In the genomic region with DNA sequence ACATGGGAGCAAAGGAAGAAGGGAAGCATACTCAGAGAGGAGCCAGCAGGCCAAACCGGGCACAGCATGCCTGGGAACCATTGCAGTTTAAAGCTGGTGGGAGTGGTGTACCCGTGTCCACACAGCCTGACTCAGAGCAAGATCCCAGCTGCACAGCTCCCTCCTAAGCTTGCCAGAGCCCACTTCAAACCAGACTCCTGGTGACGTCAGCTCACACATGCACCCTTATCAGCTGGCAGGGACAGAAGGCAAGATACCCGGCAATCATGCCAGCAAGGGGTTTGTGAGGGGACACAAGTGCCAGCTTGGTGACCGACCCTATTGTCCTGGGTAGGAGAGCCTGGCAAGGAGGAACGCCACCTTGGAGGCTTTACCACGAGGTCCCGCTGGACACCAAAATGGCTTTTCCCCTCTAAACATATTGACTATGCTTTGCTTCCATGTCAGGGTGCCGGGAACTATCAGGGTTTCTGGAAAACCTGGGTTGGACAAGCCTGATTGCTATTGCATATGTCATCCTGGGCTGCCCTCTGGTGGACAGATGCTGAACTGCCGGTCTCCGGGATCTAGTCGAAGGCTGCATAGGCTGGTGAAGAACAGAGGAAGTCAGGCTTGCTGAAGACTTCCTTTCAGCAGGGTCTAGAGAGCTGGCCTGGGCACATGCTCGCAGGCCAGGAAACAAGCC, we compare ENCODE assay signal across 9 mouse cellular contexts. TPM values are rescaled to one million over a fixed set of nuclear protein-coding genes. Genes with fewer than 3 reads are reported as not detected.
DNase-seq lines count a peak whose midpoint lies in the region; ATAC-seq and TF ChIP-seq lines count a peak whose summit lies in the region.
"Had no signal": no experiment of that assay in that cellular context is flagged by ENCODE, and none has a peak within 500 bp of the region (broad histone marks: within the 10 kb centered on the region; RNA-seq: fewer than 3 reads in every experiment).

No protein-coding gene starts in this region.

- H3K36me3 ChIP-seq in forebrain, embryonic 16.5 days (ENCODE audit: control insufficient read depth, insufficient read depth), result no peaks in the 10 kb centered on the region
- H3K36me3 ChIP-seq in lung, embryonic 14.5 days (ENCODE audit: insufficient read depth), result no peaks in the 10 kb centered on the region

- peak; percentile 98 for TF ChIP-seq CTCF in lung, embryonic 14.5 days (IDR thresholded peaks at IDR 0.05; ENCODE audit: low read depth)
- TF ChIP-seq CTCF in olfactory bulb, adult 2 months (IDR thresholded peaks at IDR 0.05; ENCODE audit: insufficient read depth, low read depth, low read length), result peak; percentile 88; the same call in 1 of the 2 replicates

- H3K4me1 ChIP-seq in forebrain, embryonic 16.5 days (replicated peaks; ENCODE audit: control insufficient read depth, insufficient read depth, low read length), result peaks cover 40% of the 10 kb centered on the region
- peaks cover 4% of the 10 kb centered on the region; the same call in 1 of the 2 replicates for H3K4me1 ChIP-seq in lung, embryonic 14.5 days (ENCODE audit: insufficient read depth)
- peaks cover 63% of the 10 kb centered on the region for H3K4me1 ChIP-seq in olfactory bulb, adult 2 months (ENCODE audit: control insufficient read depth, insufficient read depth, low read length)

- TF ChIP-seq POLR2A in olfactory bulb, adult 2 months (IDR thresholded peaks at IDR 0.05; ENCODE audit: insufficient read depth, low read depth, low read length), result no peak

- H3K9ac ChIP-seq in forebrain, embryonic 16.5 days (replicated peaks; ENCODE audit: low read depth, low read length), result peak overlapping the region; percentile 52
- no peak overlapping the region for H3K9ac ChIP-seq in lung, embryonic 14.5 days

- intact Hi-C loops in heart, postnatal 36 days (cut with DNase I), result loop anchor here (1.0 to 5.0 kb wide), 2 partner anchors 68 to 174 kb away; no protein-coding TSS in a partner anchor

- no peaks in the 10 kb centered on the region for H3K27me3 ChIP-seq in forebrain, embryonic 16.5 days (replicated peaks; ENCODE audit: control insufficient read depth, insufficient read depth, low read length)
- H3K27me3 ChIP-seq in lung, embryonic 14.5 days (ENCODE audit: insufficient read depth, low read length), result peaks cover 13% of the 10 kb centered on the region

- ATAC-seq in forebrain, embryonic 16.5 days, result peak; percentile 68
- ATAC-seq in lung, embryonic 14.5 days (ENCODE audit: insufficient read depth), result peak; percentile 64

- peak overlapping the region; percentile 64 for H3K4me2 ChIP-seq in forebrain, embryonic 16.5 days (ENCODE audit: low read length)
- peak overlapping the region; percentile 52 for H3K4me2 ChIP-seq in lung, embryonic 14.5 days

- peak overlapping the region; percentile 33 for H3K4me3 ChIP-seq in forebrain, embryonic 16.5 days (replicated peaks; ENCODE audit: low read length)
- no peak overlapping the region for H3K4me3 ChIP-seq in lung, embryonic 14.5 days (ENCODE audit: low read depth, low read length)
- peak overlapping the region; percentile 30 for H3K4me3 ChIP-seq in olfactory bulb, adult 2 months (ENCODE audit: insufficient read depth, low read depth, low read length)

- 3% methylated on average over 13 of the region's 13 CpGs for WGBS in forebrain, embryonic 16.5 days
- WGBS in lung, embryonic 14.5 days, result 4% methylated on average over 13 of the region's 13 CpGs
- 3% methylated on average over 13 of the region's 13 CpGs for WGBS in olfactory bulb, adult 2 months

- peak overlapping the region; percentile 97 for H3K27ac ChIP-seq in forebrain, embryonic 16.5 days (ENCODE audit: low read length)
- no peak overlapping the region for H3K27ac ChIP-seq in lung, embryonic 14.5 days (ENCODE audit: low read depth)
- H3K27ac ChIP-seq in olfactory bulb, adult 2 months (ENCODE audit: insufficient read depth, low read depth, low read length), result peak overlapping the region; percentile 99
- H3K27ac ChIP-seq: macrophage had no signal

- peak; percentile 89 for DNase-seq in ES-CJ7 (ENCODE audit: low read depth, low spot score)
- DNase-seq in cerebellum, adult 11-12 months, result peak; percentile 92
- DNase-seq in heart, postnatal 36 days, result peak; percentile 95 to 99
- peak; percentile 93 to 100 for DNase-seq in layer of hippocampus, adult 18-20 months (ENCODE audit: low spot score in 2 of 2)
- peak; percentile 99 for DNase-seq in lung, embryonic 14.5 days
- peak; percentile 59 to 65 for DNase-seq in thymus, adult 18-20 months

- peaks cover 5% of the 10 kb centered on the region; the same call in 1 of the 2 replicates for H3K9me3 ChIP-seq in forebrain, embryonic 16.5 days (ENCODE audit: control insufficient read depth, low read length)
- no peaks in the 10 kb centered on the region; the same call in 1 of the 2 replicates for H3K9me3 ChIP-seq in lung, embryonic 14.5 days (ENCODE audit: low read depth, low read length)

RNA-seq across cellular contexts. Expression of a gene that starts 52.0 kb away (rescaled TPM):
- polyA plus RNA-seq in forebrain, embryonic 16.5 days (2015; fragmentation: Nextera tagmentation; extraction: Ambion mirVana), result 0.39 TPM in 1 of 2 replicates, not detected in the other
- total RNA-seq in heart, postnatal 36 days (2021), result not detected
- not detected for total RNA-seq in layer of hippocampus, adult 18-20 months (2021)
- not detected in 2 replicates for polyA plus RNA-seq in lung, embryonic 14.5 days (2014; fragmentation: Nextera tagmentation; extraction: Ambion mirVana)
- not detected in 2 replicates for polyA plus RNA-seq in olfactory bulb, adult 2 months (2012; ENCODE audit: insufficient read depth, insufficient read length, low replicate concordance, missing spikeins)
- polyA plus RNA-seq: macrophage had no signal
